In genomic region chr13:60146994-60147856, GRCm38 (mm10) we compare ENCODE assay signal across 8 mouse cellular contexts. TPM values are rescaled to one million over a fixed set of nuclear protein-coding genes. Genes with fewer than 3 reads are reported as not detected.
DNase-seq lines count a peak whose midpoint lies in the region; ATAC-seq and TF ChIP-seq lines count a peak whose summit lies in the region.

No protein-coding gene starts in this region.

- DNase-seq in liver = peak; percentile 12
- DNase-seq in liver, postnatal 0 days = no peak
- DNase-seq in forebrain, embryonic 14.5 days (ENCODE audit: low spot score) = peak; percentile 65
- peak; percentile 60 to 72 for DNase-seq in kidney, postnatal 4 days
- DNase-seq in retina, postnatal 1 day = peak; percentile 80
- DNase-seq in urinary bladder, adult 18-20 months (ENCODE audit: low spot score in 2 of 2) = no peak
- no peak for DNase-seq in spleen, adult 12 weeks (ENCODE audit: low spot score)

- no peak for TF ChIP-seq CTCF in liver, postnatal 0 days (IDR thresholded peaks at IDR 0.05; ENCODE audit: low read depth)

- H3K4me1 ChIP-seq in liver, postnatal 0 days (ENCODE audit: insufficient read depth) = no peaks in the 10 kb centered on the region
- peaks cover 16% of the 10 kb centered on the region for H3K4me1 ChIP-seq in forebrain, embryonic 14.5 days (ENCODE audit: control insufficient read depth, insufficient read depth, low read length)

- no peak overlapping the region for H3K4me2 ChIP-seq in liver, postnatal 0 days (ENCODE audit: low read depth, low read length)
- H3K4me2 ChIP-seq in forebrain, embryonic 14.5 days (ENCODE audit: low read length) = peak overlapping the region; percentile 46

- no peak overlapping the region for H3K9ac ChIP-seq in liver, postnatal 0 days (replicated peaks)
- peak overlapping the region; percentile 59 for H3K9ac ChIP-seq in forebrain, embryonic 14.5 days (ENCODE audit: low read length)

- H3K36me3 ChIP-seq in liver, postnatal 0 days (replicated peaks; ENCODE audit: insufficient read depth, low read length) = no peaks in the 10 kb centered on the region
- no peaks in the 10 kb centered on the region for H3K36me3 ChIP-seq in forebrain, embryonic 14.5 days (ENCODE audit: control insufficient read depth, insufficient read depth, low read length)

- H3K27me3 ChIP-seq in liver, postnatal 0 days (ENCODE audit: insufficient read depth, low read length) = no peaks in the 10 kb centered on the region
- no peaks in the 10 kb centered on the region for H3K27me3 ChIP-seq in forebrain, embryonic 14.5 days (replicated peaks; ENCODE audit: control insufficient read depth, insufficient read depth, low read length)

- no peak overlapping the region for H3K4me3 ChIP-seq in liver, postnatal 0 days (ENCODE audit: low read depth, low read length)
- H3K4me3 ChIP-seq in forebrain, embryonic 14.5 days (ENCODE audit: low read depth, low read length) = peak overlapping the region; percentile 28

- H3K27ac ChIP-seq in liver, postnatal 0 days (ENCODE audit: low read depth) = no peak overlapping the region
- peak overlapping the region; percentile 49; the same call in 1 of the 2 replicates for H3K27ac ChIP-seq in forebrain, embryonic 14.5 days (ENCODE audit: low read depth, low read length)

- ATAC-seq in liver, postnatal 0 days = no peak
- ATAC-seq in forebrain, embryonic 14.5 days = peak; percentile 67
- ATAC-seq in CD4-positive, CD25-positive, alpha-beta regulatory T cell, adult 4 months = no peak

- WGBS in liver, postnatal 0 days (ENCODE audit: insufficient replicate concordance) = 12% methylated on average over 21 of the region's 21 CpGs
- 1% methylated on average over 21 of the region's 21 CpGs for WGBS in forebrain, embryonic 14.5 days

- no peaks in the 10 kb centered on the region for H3K9me3 ChIP-seq in liver, postnatal 0 days (ENCODE audit: low read length)
- no peaks in the 10 kb centered on the region for H3K9me3 ChIP-seq in forebrain, embryonic 14.5 days (replicated peaks; ENCODE audit: control insufficient read depth, low read length)

- TF ChIP-seq EP300 in liver, postnatal 0 days (IDR thresholded peaks at IDR 0.05; ENCODE audit: low read depth) = no peak

RNA-seq across cellular contexts. Expression of gene Gas1, which starts 29.9 kb away (rescaled TPM):
- 3.1 and 4.0 TPM in 2 replicates for polyA plus RNA-seq in liver, postnatal 0 days (2015; fragmentation: Nextera tagmentation; extraction: Ambion mirVana)
- polyA plus RNA-seq in forebrain, embryonic 14.5 days (2014; fragmentation: Nextera tagmentation; extraction: Ambion mirVana) = 30.5 and 40.6 TPM in 2 replicates
- not detected for polyA plus RNA-seq in CD4-positive, CD25-positive, alpha-beta regulatory T cell, adult 4 months (2017; shearing (Covaris generic))

Comparison
In these comparisons a context has a peak if more than half of its experiments do, and no peak if none do; other contexts are left out.
1. DNase-seq: peak in liver (single experiment), forebrain, embryonic 14.5 days (single experiment), kidney, postnatal 4 days (2 of 2) and retina, postnatal 1 day (single experiment); none in liver, postnatal 0 days (single experiment), urinary bladder, adult 18-20 months (0 of 2) and spleen, adult 12 weeks (single experiment).